28 mouse cellular contexts compared by ENCODE assay signal in genomic region chr10:4528043-4528442, GRCm38 (mm10). TPM values are rescaled to one million over a fixed set of nuclear protein-coding genes. Genes with fewer than 3 reads are reported as not detected.
DNase-seq lines count a peak whose midpoint lies in the region; ATAC-seq and TF ChIP-seq lines count a peak whose summit lies in the region.
"Had no signal": no experiment of that assay in that cellular context is flagged by ENCODE, and none has a peak within 500 bp of the region (broad histone marks: within the 10 kb centered on the region; RNA-seq: fewer than 3 reads in every experiment).

No protein-coding gene starts in this region.

- no peaks in the 10 kb centered on the region for H3K27me3 ChIP-seq in hindbrain, embryonic 10.5 days (ENCODE audit: insufficient read depth, poor library complexity, severe bottlenecking)
- no peaks in the 10 kb centered on the region for H3K27me3 ChIP-seq in hindbrain, postnatal 0 days (ENCODE audit: insufficient read depth, low read length)
- no peaks in the 10 kb centered on the region for H3K27me3 ChIP-seq in lung, embryonic 14.5 days (ENCODE audit: insufficient read depth, low read length)
- no peaks in the 10 kb centered on the region for H3K27me3 ChIP-seq in neural tube, embryonic 12.5 days (replicated peaks)
- H3K27me3 ChIP-seq in liver, embryonic 11.5 days (replicated peaks; ENCODE audit: control insufficient read depth, insufficient read depth, low read length) = no peaks in the 10 kb centered on the region
- H3K27me3 ChIP-seq: embryonic facial prominence, embryonic 15.5 days; forebrain, embryonic 12.5 days; heart, embryonic 15.5 days; intestine, embryonic 15.5 days; liver, embryonic 15.5 days; lung, embryonic 15.5 days had no signal

- TF ChIP-seq CTCF in hindbrain, postnatal 0 days (IDR thresholded peaks at IDR 0.05; ENCODE audit: low read depth) = no peak
- TF ChIP-seq CTCF in lung, embryonic 14.5 days (IDR thresholded peaks at IDR 0.05; ENCODE audit: low read depth) = no peak

- H3K9me3 ChIP-seq in hindbrain, embryonic 10.5 days = no peaks in the 10 kb centered on the region
- no peaks in the 10 kb centered on the region for H3K9me3 ChIP-seq in hindbrain, postnatal 0 days (ENCODE audit: low read length)
- H3K9me3 ChIP-seq in lung, embryonic 14.5 days (ENCODE audit: low read depth, low read length) = no peaks in the 10 kb centered on the region
- H3K9me3 ChIP-seq in neural tube, embryonic 12.5 days = no peaks in the 10 kb centered on the region
- H3K9me3 ChIP-seq in liver, embryonic 11.5 days (ENCODE audit: control insufficient read depth, low read length) = no peaks in the 10 kb centered on the region
- H3K9me3 ChIP-seq: embryonic facial prominence, embryonic 15.5 days; forebrain, embryonic 12.5 days; heart, embryonic 15.5 days; intestine, embryonic 15.5 days; liver, embryonic 15.5 days; lung, embryonic 15.5 days had no signal

- H3K27ac ChIP-seq in hindbrain, embryonic 10.5 days = peak overlapping the region; percentile 69; the same call in 1 of the 2 replicates
- H3K27ac ChIP-seq in hindbrain, postnatal 0 days = no peak overlapping the region
- H3K27ac ChIP-seq in lung, embryonic 14.5 days (ENCODE audit: low read depth) = no peak overlapping the region
- no peak overlapping the region for H3K27ac ChIP-seq in neural tube, embryonic 12.5 days
- no peak overlapping the region for H3K27ac ChIP-seq in liver, embryonic 11.5 days (ENCODE audit: low read depth, low read length)
- H3K27ac ChIP-seq: embryonic facial prominence, embryonic 15.5 days; forebrain, embryonic 12.5 days; heart, embryonic 15.5 days; intestine, embryonic 15.5 days; liver, embryonic 15.5 days; lung, embryonic 15.5 days; macrophage had no signal

- 22% methylated on average over 7 of the region's 7 CpGs for WGBS in hindbrain, embryonic 10.5 days
- 19% methylated on average over 7 of the region's 7 CpGs for WGBS in hindbrain, postnatal 0 days
- 54% methylated on average over 7 of the region's 7 CpGs for WGBS in lung, embryonic 14.5 days
- 21% methylated on average over 7 of the region's 7 CpGs for WGBS in neural tube, embryonic 12.5 days
- WGBS in liver, embryonic 11.5 days = 73% methylated on average over 7 of the region's 7 CpGs

- H3K36me3 ChIP-seq in hindbrain, embryonic 10.5 days = no peaks in the 10 kb centered on the region
- no peaks in the 10 kb centered on the region for H3K36me3 ChIP-seq in hindbrain, postnatal 0 days (ENCODE audit: insufficient read depth, low read length)
- no peaks in the 10 kb centered on the region for H3K36me3 ChIP-seq in lung, embryonic 14.5 days (ENCODE audit: insufficient read depth)
- H3K36me3 ChIP-seq in neural tube, embryonic 12.5 days = no peaks in the 10 kb centered on the region
- no peaks in the 10 kb centered on the region for H3K36me3 ChIP-seq in liver, embryonic 11.5 days (ENCODE audit: control insufficient read depth, insufficient read depth, low read length)
- H3K36me3 ChIP-seq: embryonic facial prominence, embryonic 15.5 days; forebrain, embryonic 12.5 days; heart, embryonic 15.5 days; intestine, embryonic 15.5 days; liver, embryonic 15.5 days; lung, embryonic 15.5 days had no signal

- no peak overlapping the region for H3K4me3 ChIP-seq in hindbrain, embryonic 10.5 days
- H3K4me3 ChIP-seq in hindbrain, postnatal 0 days (ENCODE audit: low read length) = no peak overlapping the region
- H3K4me3 ChIP-seq in lung, embryonic 14.5 days (ENCODE audit: low read depth, low read length) = no peak overlapping the region
- H3K4me3 ChIP-seq in neural tube, embryonic 12.5 days = no peak overlapping the region
- H3K4me3 ChIP-seq in liver, embryonic 11.5 days (ENCODE audit: low read depth, low read length) = no peak overlapping the region
- H3K4me3 ChIP-seq: embryonic facial prominence, embryonic 15.5 days; forebrain, embryonic 12.5 days; heart, embryonic 15.5 days; intestine, embryonic 15.5 days; liver, embryonic 15.5 days; lung, embryonic 15.5 days had no signal

- H3K4me1 ChIP-seq in hindbrain, embryonic 10.5 days (replicated peaks) = peaks cover 14% of the 10 kb centered on the region
- no peaks in the 10 kb centered on the region for H3K4me1 ChIP-seq in hindbrain, postnatal 0 days (ENCODE audit: insufficient read depth, low read length)
- H3K4me1 ChIP-seq in lung, embryonic 14.5 days (ENCODE audit: insufficient read depth) = no peaks in the 10 kb centered on the region
- H3K4me1 ChIP-seq in neural tube, embryonic 12.5 days = no peaks in the 10 kb centered on the region
- H3K4me1 ChIP-seq in liver, embryonic 11.5 days (replicated peaks; ENCODE audit: control insufficient read depth, insufficient read depth, low read length) = no peaks in the 10 kb centered on the region
- H3K4me1 ChIP-seq: embryonic facial prominence, embryonic 15.5 days; heart, embryonic 15.5 days; intestine, embryonic 15.5 days; lung, embryonic 15.5 days had no signal

- H3K9ac ChIP-seq in hindbrain, postnatal 0 days (replicated peaks; ENCODE audit: low read length) = no peak overlapping the region
- no peak overlapping the region for H3K9ac ChIP-seq in lung, embryonic 14.5 days
- no peak overlapping the region for H3K9ac ChIP-seq in neural tube, embryonic 12.5 days
- no peak overlapping the region for H3K9ac ChIP-seq in liver, embryonic 11.5 days (ENCODE audit: low read depth, low read length)
- H3K9ac ChIP-seq: embryonic facial prominence, embryonic 15.5 days; forebrain, embryonic 12.5 days; heart, embryonic 15.5 days; intestine, embryonic 15.5 days; liver, embryonic 15.5 days; lung, embryonic 15.5 days had no signal

- H3K4me2 ChIP-seq in hindbrain, postnatal 0 days (ENCODE audit: low read depth, low read length) = no peak overlapping the region
- no peak overlapping the region for H3K4me2 ChIP-seq in lung, embryonic 14.5 days
- no peak overlapping the region for H3K4me2 ChIP-seq in neural tube, embryonic 12.5 days (replicated peaks)
- no peak overlapping the region for H3K4me2 ChIP-seq in liver, embryonic 11.5 days
- H3K4me2 ChIP-seq: embryonic facial prominence, embryonic 15.5 days; forebrain, embryonic 12.5 days; heart, embryonic 15.5 days; intestine, embryonic 15.5 days; liver, embryonic 15.5 days; lung, embryonic 15.5 days had no signal

- ATAC-seq in hindbrain, postnatal 0 days = no peak
- ATAC-seq in lung, embryonic 14.5 days (ENCODE audit: insufficient read depth) = no peak
- ATAC-seq in neural tube, embryonic 12.5 days (ENCODE audit: low FRiP score, low read depth) = peak; percentile 25; the same call in 1 of the 2 replicates
- no peak for ATAC-seq in liver, embryonic 11.5 days (replicated peaks; ENCODE audit: low FRiP score)
- ATAC-seq: hindbrain, embryonic 16.5 days; intestine, embryonic 15.5 days had no signal

- peak; percentile 54 for DNase-seq in hindbrain, embryonic 10.5 days (ENCODE audit: low spot score)
- no peak for DNase-seq in hindbrain, postnatal 0 days (ENCODE audit: low spot score)
- DNase-seq in lung, embryonic 14.5 days = peak; percentile 3
- no peak for DNase-seq in lung, postnatal 25 days (ENCODE audit: low spot score)
- DNase-seq in retina, embryonic 14.5 days (ENCODE audit: low spot score) = peak; percentile 52
- no peak for DNase-seq in retina, postnatal 1 day
- DNase-seq in liver, embryonic 11.5 days (ENCODE audit: low spot score) = no peak
- DNase-seq: adrenal gland, postnatal 25 days; cerebellum, adult 18-20 months; cerebellum, postnatal 14 days; gastrocnemius, postnatal 10 days; kidney, adult 2 months; kidney, postnatal 10 days; liver; thymus, adult 2 months; thymus, postnatal 4 days had no signal

RNA-seq across cellular contexts. Expression of gene Ccdc170, which starts 45.7 kb away (rescaled TPM):
- 0.06 and 0.34 TPM in 2 replicates for polyA plus RNA-seq in hindbrain, embryonic 10.5 days (2016; fragmentation: Nextera tagmentation; extraction: Ambion mirVana)
- total RNA-seq in hindbrain, postnatal 0 days (2014; rRNA removed) = 0.99 and 1.0 TPM in 2 replicates
- polyA plus RNA-seq in hindbrain, postnatal 0 days (2015; fragmentation: Nextera tagmentation; extraction: Ambion mirVana) = 0.36 and 0.44 TPM in 2 replicates
- 0.12 TPM in 2 replicates for polyA plus RNA-seq in lung, embryonic 14.5 days (2014; fragmentation: Nextera tagmentation; extraction: Ambion mirVana)
- polyA plus RNA-seq in neural tube, embryonic 12.5 days (2016; fragmentation: Nextera tagmentation; extraction: Ambion mirVana) = 0.05 TPM in 1 of 2 replicates, not detected in the other
- polyA plus RNA-seq in liver, embryonic 11.5 days (2014; fragmentation: Nextera tagmentation; extraction: Ambion mirVana) = not detected in 2 replicates
- total RNA-seq: megakaryocyte-erythroid progenitor cell, adult 5-6 weeks; MEL had no signal
- polyA plus RNA-seq: heart, embryonic 15.5 days; limb, embryonic 11.5 days; liver, embryonic 15.5 days; macrophage had no signal

Comparison
In these comparisons a context has a peak if more than half of its experiments do, and no peak if none do; other contexts are left out.
1. DNase-seq: peak in hindbrain, embryonic 10.5 days (single experiment), lung, embryonic 14.5 days (single experiment) and retina, embryonic 14.5 days (single experiment); none in hindbrain, postnatal 0 days (single experiment), lung, postnatal 25 days (single experiment), retina, postnatal 1 day (single experiment) and liver, embryonic 11.5 days (single experiment).